Mouse (Mus musculus) kidney, embryonic 14.5 days (tissue): Measurements from ENCODE around the gene Snx3. TPM values are rescaled to one million over a fixed set of nuclear protein-coding genes. Genes with fewer than 3 reads are reported as not detected.

Experiments
- ATAC-seq: fragments of 200-750 bp; cut with Nextera tagmentation; 2 replicates; pipeline ENCODE4 v1.8.0; 2017; ENCODE audit warnings: moderate number of reproducible peaks, mild to moderate bottlenecking, moderate TSS enrichment, moderate library complexity; ENCODE audit not compliant: low FRiP score, low TSS enrichment
- H3K27ac ChIP-seq: fragments of 300-500 bp; sonication (generic); 2 replicates; pipeline ENCODE4 v1.5.1; 2014; ENCODE audit warnings: low read depth, mild to moderate bottlenecking, low read length, moderate library complexity, mixed read lengths
- H3K27me3 ChIP-seq: fragments of 300-500 bp; sonication (generic); 2 replicates; pipeline ENCODE4 v1.6.1; 2014; ENCODE audit warnings: mild to moderate bottlenecking, low read length; ENCODE audit not compliant: control insufficient read depth, insufficient read depth
- H3K36me3 ChIP-seq: fragments of 300-500 bp; sonication (generic); 2 replicates; pipeline ENCODE4 v1.6.1; 2014; ENCODE audit warnings: low read length, mixed read lengths; ENCODE audit not compliant: control insufficient read depth, insufficient read depth
- H3K4me1 ChIP-seq: fragments of 300-500 bp; sonication (generic); 2 replicates; pipeline ENCODE4 v1.6.1; 2014; ENCODE audit warnings: low read length, mixed read lengths; ENCODE audit not compliant: control insufficient read depth, insufficient read depth
- H3K4me2 ChIP-seq: fragments of 300-500 bp; sonication (generic); replicated peaks from 2 replicates; pipeline ENCODE4 v1.6.1; 2014; ENCODE audit warnings: low read depth, mild to moderate bottlenecking, low read length
- H3K4me3 ChIP-seq: fragments of 300-500 bp; sonication (generic); 2 replicates; pipeline ENCODE4 v1.5.1; 2014; ENCODE audit warnings: mild to moderate bottlenecking, low read length
- H3K9ac ChIP-seq: fragments of 300-500 bp; sonication (generic); 2 replicates; pipeline ENCODE4 v1.6.1; 2014; ENCODE audit warnings: low read depth, mild to moderate bottlenecking, low read length, moderate library complexity
- H3K9me3 ChIP-seq: fragments of 300-500 bp; sonication (generic); 2 replicates; pipeline ENCODE4 v1.6.1; 2016; ENCODE audit warnings: low read length; ENCODE audit not compliant: control insufficient read depth
- WGBS: fragments of 180-500 bp; shearing (Covaris S2); extraction: QIAGEN DNeasy Blood & Tissue Kit; methylation state at CpG from one replicate; pipeline ENCODE4 v1.1.7; 2014; 5-methylcytosine and 5-hydroxymethylcytosine counted together
- polyA plus RNA-seq: library from polyadenylated mRNA; unstranded; fragments of >200 nt; fragmentation: Nextera tagmentation; extraction: Ambion mirVana; gene quantifications from 2 replicates; pipeline ENCODE4 v1.2.1, GENCODE M21; 2014

Snx3 gene
- polyA plus RNA-seq, 1 experiment from 2014 or later: 302 TPM

DNA sequence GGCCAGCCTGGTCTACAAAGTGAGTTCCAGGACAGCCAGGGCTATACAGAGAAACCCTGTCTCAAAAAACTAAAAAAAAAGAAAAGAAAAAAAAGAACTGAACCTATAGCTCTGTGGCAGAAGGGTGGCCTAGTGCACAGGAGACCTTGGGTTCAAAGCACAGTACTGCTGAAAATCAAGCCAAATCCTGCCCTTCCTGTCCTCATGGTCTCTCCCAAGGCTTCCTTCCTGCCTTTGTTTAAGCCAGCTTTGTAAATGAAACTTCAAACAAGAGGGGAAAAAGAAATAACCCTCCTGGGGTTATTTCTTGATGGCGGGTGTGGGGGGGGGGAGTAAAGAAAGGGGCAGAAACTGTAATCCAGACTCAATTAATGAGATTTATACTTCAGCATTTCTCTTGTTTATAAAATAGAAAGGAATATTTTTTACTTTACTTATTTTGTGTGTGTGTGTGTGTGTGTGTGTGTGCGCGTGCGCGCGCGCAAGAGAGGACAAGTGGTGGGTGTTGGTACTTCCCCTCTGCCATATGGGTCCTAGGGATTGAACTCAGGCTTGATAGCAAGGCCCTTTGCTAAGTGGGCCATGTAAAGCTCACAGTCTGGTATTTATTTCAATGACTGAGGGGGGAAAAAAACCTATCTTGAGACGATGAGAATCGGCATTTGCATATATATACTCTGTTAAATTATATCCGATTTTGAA, 24.9 kb upstream of the Snx3 start:
- Histone ChIP-seq H3K27ac (no peak overlapping the region), H3K27me3 (no peaks in the 10 kb centered on the region), H3K4me2 (peak overlapping the region; percentile 67; the same call in 1 of the 2 replicates), H3K36me3 (no peaks in the 10 kb centered on the region), H3K9ac (no peak overlapping the region), H3K4me3 (no peak overlapping the region), H3K9me3 (no peaks in the 10 kb centered on the region), H3K4me1 (peaks cover 4% of the 10 kb centered on the region; the same call in 1 of the 2 replicates)
- no peak for ATAC-seq
- 93% methylated on average over 10 of the region's 10 CpGs for WGBS

DNA sequence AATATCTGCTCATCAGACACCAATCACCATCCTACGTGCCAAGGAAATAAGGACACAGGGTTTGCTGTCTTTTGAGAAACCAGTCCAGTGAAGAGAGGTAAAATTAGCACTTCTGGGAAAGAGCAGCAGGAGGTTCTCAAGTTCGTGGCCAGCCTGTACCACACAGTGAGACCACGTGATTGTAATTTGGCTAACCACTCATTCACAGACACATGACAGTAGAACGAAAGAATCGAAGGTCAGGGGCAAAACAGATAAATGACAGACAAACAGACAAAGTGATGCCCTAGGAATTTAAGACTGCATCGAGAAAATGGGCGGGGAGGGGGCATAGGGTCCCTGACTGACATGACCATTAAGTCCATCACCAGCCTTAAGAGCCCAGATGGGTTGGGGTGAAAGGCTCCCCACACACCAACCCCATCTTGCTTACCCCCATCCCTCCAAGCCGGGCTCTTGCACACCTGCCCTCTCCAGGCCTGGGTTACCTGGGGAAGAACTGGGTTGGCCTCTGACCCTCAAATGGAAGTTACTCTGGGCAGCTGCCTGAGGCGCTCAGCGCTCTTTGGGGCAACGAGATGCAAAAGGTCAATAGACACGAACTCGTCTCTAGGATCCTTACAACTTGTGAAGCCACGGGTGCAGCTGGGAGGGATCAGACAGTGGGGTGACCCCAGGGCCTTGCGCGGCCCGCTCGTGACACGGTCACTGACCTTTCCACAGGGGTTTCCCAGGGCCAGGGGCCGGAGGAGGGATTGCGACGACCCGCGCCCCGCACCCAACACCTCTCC, 24.1 kb upstream of the Snx3 start:
- 12% methylated on average over 25 of the region's 25 CpGs for whole genome bisulfite sequencing
- Histone ChIP-seq H3K4me1 (peaks cover 4% of the 10 kb centered on the region; the same call in 1 of the 2 replicates), H3K4me3 (peak overlapping the region; percentile 84), H3K4me2 (peak overlapping the region; percentile 67), H3K27me3 (no peaks in the 10 kb centered on the region), H3K9ac (peak overlapping the region; percentile 91), H3K36me3 (no peaks in the 10 kb centered on the region), H3K9me3 (no peaks in the 10 kb centered on the region), H3K27ac (peak overlapping the region; percentile 95)
- ATAC-seq: peak; percentile 55

DNA sequence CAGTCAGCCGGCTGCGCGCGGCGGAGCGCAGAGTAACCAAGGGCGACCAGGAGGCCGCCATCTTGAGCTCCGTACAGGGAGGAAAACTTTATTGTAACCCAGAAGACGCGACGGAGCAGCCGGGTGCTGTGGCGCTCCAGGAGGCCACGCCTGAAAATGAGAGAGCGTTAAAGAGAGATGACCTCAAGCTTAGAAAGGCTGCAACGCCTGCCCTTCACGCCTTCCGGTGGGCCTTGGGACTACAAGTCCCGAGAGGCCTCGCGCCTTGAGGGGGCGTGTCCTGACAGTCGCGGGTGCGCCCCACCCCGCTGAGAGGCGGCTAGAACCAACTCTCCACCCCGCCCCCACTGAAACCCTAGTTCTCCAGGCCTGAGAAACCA, 23.5 kb upstream of the Snx3 start, which contains the start of gene Afg1l:
TSS of gene Afg1l (minus strand) at position 225 of the 380 bp plus-strand sequence.
- Histone ChIP-seq H3K27me3 (no peaks in the 10 kb centered on the region), H3K4me2 (peak within 1 kb of the TSS; percentile 67), H3K4me3 (peak within 1 kb of the TSS; percentile 84), H3K27ac (peak within 1 kb of the TSS; percentile 95), H3K9ac (peak within 1 kb of the TSS; percentile 91), H3K36me3 (no peaks in the 10 kb centered on the region), H3K4me1 (peaks cover 4% of the 10 kb centered on the region; the same call in 1 of the 2 replicates), H3K9me3 (no peaks in the 10 kb centered on the region)
- 0% methylated on average over 28 of the region's 29 CpGs for WGBS
- peak; percentile 97 for ATAC-seq

DNA sequence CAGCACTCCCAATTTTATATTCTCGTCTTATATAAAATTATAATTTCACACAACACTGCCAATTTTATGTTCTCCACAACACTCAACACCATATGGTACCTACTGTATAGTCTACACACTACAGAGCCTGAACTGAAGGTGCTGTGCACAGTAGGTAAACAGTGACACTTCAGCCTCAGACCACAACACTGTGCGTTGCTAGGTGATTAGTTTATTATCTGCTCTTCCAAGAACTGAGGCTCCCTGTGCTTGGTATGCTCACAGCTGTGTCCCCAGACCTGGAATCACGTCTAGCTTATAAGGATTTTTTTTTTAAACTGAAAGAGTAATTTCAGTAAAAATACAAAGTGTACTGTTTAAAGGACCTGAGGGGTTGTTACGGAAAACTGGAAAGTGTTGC, 21.1 kb upstream of the Snx3 start:
- no peaks in the 10 kb centered on the region for H3K36me3 ChIP-seq
- no peak overlapping the region for H3K4me3 ChIP-seq
- H3K9ac ChIP-seq: no peak overlapping the region
- no peak overlapping the region for H3K4me2 ChIP-seq
- no peaks in the 10 kb centered on the region for H3K27me3 ChIP-seq
- H3K9me3 ChIP-seq: no peaks in the 10 kb centered on the region
- ATAC-seq: no peak
- peaks cover 4% of the 10 kb centered on the region; the same call in 1 of the 2 replicates for H3K4me1 ChIP-seq
- 78% methylated on average over 4 of the region's 4 CpGs for WGBS
- no peak overlapping the region for H3K27ac ChIP-seq

DNA sequence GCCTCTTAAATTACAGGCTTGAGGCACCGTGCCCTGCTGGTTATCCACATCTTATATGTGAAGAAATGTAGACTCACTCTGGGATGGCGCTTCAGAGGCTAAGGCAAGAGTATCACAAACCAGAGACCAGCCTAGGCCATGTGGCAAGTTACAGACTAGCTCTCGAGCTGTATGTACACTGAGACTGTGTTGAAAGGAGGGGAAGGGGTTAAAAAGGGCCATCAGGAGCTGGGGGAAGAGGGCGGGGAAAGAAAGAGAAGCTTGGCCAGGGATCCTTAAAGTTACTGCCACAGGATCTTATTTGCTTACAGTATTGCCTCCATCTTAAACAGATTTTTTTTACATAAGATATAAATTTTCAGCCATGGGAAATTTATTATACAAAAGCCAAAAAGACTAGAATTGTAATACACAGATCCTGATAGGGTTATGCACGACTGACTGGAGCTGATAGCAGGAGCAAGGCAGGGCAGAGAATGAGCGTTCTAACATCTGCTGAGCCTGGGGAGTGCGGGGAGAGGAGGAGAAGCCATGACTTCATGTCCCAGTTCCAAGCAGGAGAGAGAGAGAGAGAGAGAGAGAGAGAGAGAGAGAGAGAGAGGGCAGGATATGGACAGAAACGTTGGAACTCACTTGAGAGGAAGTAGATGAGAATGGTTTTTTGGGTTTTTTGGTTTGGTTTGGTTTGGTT, 13.1 kb upstream of the Snx3 start:
- Histone ChIP-seq H3K27ac (no peak overlapping the region), H3K27me3 (no peaks in the 10 kb centered on the region), H3K4me1 (no peaks in the 10 kb centered on the region), H3K36me3 (no peaks in the 10 kb centered on the region), H3K9me3 (no peaks in the 10 kb centered on the region), H3K4me2 (no peak overlapping the region), H3K9ac (no peak overlapping the region), H3K4me3 (no peak overlapping the region)
- ATAC-seq: 0 out of 2 replicates have a peak, but pooled peaks have one; percentile 46
- 19% methylated on average over 8 of the region's 8 CpGs for WGBS

DNA sequence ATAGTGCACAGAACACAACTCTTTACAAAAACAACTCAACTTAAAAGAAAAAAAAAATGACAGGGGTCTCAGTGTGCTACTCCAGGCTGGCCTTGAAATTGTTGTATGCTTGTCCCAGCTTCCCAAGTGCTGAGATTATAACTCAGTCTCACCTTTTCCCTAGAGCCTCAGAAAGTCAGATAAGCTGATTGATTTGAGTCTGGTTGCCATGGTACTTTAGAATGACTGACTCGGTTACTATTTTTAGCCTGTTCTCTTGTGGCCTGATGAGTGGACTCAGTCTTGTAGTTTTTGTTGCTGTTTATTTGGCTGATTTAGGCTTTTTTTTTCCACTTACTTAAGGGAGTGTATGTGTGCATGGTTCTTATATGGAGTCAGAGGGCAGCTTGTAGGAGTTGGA, 10.7 kb upstream of the Snx3 start:
- H3K4me1 ChIP-seq: no peaks in the 10 kb centered on the region

DNA sequence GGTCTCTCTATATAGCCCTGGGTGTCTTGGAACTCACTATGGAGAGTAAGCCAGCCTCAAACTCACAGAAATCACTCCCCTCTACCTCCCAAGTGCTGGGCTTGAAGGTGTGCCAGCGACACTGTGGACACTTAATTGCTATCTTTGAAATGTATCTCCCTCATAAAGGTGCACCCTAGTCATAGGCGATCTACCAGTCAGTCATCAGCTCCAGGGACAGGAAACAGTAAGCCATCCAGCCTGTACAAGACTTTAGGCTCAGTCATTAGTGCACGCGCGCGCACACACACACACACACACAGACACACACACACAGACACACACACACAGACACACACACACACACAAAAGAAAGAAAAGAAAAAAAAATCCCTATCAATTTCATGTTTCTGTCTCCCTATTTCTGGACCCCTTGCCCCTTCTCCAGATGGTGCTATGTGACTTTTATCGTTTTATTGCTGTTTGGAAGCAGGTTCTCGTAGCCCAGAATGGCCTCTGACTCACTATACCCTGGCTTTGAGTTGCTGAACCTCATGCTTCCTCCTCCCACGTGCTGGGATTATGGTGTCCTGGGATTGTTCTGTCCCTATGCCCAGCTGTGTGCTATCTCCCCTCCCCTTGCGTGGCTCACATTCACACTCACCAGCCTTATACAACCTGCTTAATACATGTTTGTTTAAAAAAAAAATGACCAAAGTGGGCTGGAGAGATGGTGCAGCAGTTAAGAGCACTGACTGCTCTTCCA, 9.6 kb upstream of the Snx3 start:
- Histone ChIP-seq H3K9me3 (no peaks in the 10 kb centered on the region), H3K9ac (no peak overlapping the region), H3K4me2 (no peak overlapping the region), H3K4me3 (no peak overlapping the region), H3K36me3 (no peaks in the 10 kb centered on the region), H3K27ac (no peak overlapping the region), H3K4me1 (no peaks in the 10 kb centered on the region), H3K27me3 (no peaks in the 10 kb centered on the region)
- WGBS: 72% methylated on average over 10 of the region's 10 CpGs
- no peak for ATAC-seq

More for the DNA sequence above, 10.7 kb upstream of the Snx3 start:
- no peaks in the 10 kb centered on the region for H3K9me3 ChIP-seq
- H3K27ac ChIP-seq: no peak overlapping the region
- H3K27me3 ChIP-seq: no peaks in the 10 kb centered on the region
- no peak overlapping the region for H3K9ac ChIP-seq
- no peaks in the 10 kb centered on the region for H3K36me3 ChIP-seq
- WGBS: 52% methylated on average over 1 of the region's 1 CpGs
- no peak overlapping the region for H3K4me3 ChIP-seq
- H3K4me2 ChIP-seq: no peak overlapping the region
- ATAC-seq: no peak

DNA sequence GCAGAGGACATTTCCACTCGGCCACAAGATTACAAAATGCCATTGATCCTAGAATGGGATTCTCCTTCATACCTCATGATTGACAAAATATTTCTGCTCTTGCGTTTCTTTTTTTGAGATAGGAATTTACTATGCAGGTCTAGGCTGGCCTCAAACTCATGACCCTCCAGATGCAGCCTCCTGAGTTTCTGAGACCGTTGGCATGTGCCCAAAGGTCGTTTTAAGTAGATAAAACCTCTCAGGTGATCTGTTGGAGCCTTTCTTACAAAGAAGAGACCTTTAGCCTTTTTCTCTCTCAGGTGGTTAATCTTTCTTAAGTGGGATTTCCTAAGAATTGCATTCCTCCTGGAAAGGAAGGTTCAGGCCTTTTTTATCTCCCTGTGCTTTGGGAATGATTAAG, 8.8 kb upstream of the Snx3 start:
- 64% methylated on average over 4 of the region's 4 CpGs for WGBS
- no peaks in the 10 kb centered on the region for H3K27me3 ChIP-seq
- no peaks in the 10 kb centered on the region for H3K9me3 ChIP-seq
- no peaks in the 10 kb centered on the region for H3K4me1 ChIP-seq
- H3K4me3 ChIP-seq: no peak overlapping the region
- H3K36me3 ChIP-seq: no peaks in the 10 kb centered on the region
- no peak overlapping the region for H3K27ac ChIP-seq
- H3K4me2 ChIP-seq: no peak overlapping the region
- H3K9ac ChIP-seq: no peak overlapping the region
- ATAC-seq: no peak
